Mouse (Mus musculus) midbrain, embryonic 11.5 days (tissue): Measurements from ENCODE around the gene Msi2. TPM values are rescaled to one million over a fixed set of nuclear protein-coding genes. Genes with fewer than 3 reads are reported as not detected.

Experiments
- ATAC-seq: fragments of 200-750 bp; cut with Nextera tagmentation; 2 replicates; pipeline ENCODE4 v1.8.0; 2017; ENCODE audit warnings: moderate TSS enrichment, moderate library complexity; ENCODE audit not compliant: low FRiP score
- DNase-seq: peaks from one replicate; pipeline ENCODE4 v3.0.0; 2015; ENCODE audit warnings: low spot score; ENCODE audit errors: missing footprints
- H3K27ac ChIP-seq: fragments of 300-500 bp; sonication (generic); 2 replicates; pipeline ENCODE4 v1.5.1; 2014; ENCODE audit warnings: low read depth, low read length
- H3K27me3 ChIP-seq: fragments of 300-500 bp; sonication (generic); 2 replicates; pipeline ENCODE4 v1.6.1; 2014; ENCODE audit warnings: mild to moderate bottlenecking, low read length, moderate library complexity, mixed read lengths; ENCODE audit not compliant: control insufficient read depth, insufficient read depth
- H3K36me3 ChIP-seq: fragments of 300-500 bp; sonication (generic); 2 replicates; pipeline ENCODE4 v1.6.1; 2014; ENCODE audit warnings: mild to moderate bottlenecking, low read length, moderate library complexity, mixed read lengths; ENCODE audit not compliant: control insufficient read depth, insufficient read depth
- H3K4me1 ChIP-seq: fragments of 300-500 bp; sonication (generic); 2 replicates; pipeline ENCODE4 v1.6.1; 2014; ENCODE audit warnings: low read length; ENCODE audit not compliant: control insufficient read depth, insufficient read depth
- H3K4me2 ChIP-seq: fragments of 300-500 bp; sonication (generic); 2 replicates; pipeline ENCODE4 v1.6.1; 2014; ENCODE audit warnings: mild to moderate bottlenecking, moderate library complexity
- H3K4me3 ChIP-seq: fragments of 300-500 bp; sonication (generic); 2 replicates; pipeline ENCODE4 v1.5.1; 2014; ENCODE audit warnings: low read depth, low read length
- H3K9ac ChIP-seq: fragments of 300-500 bp; sonication (generic); 2 replicates; pipeline ENCODE4 v1.6.1; 2014; ENCODE audit warnings: low read length
- H3K9me3 ChIP-seq: fragments of 300-500 bp; sonication (generic); 2 replicates; pipeline ENCODE4 v1.6.1; 2016; ENCODE audit warnings: low read length; ENCODE audit not compliant: control insufficient read depth
- WGBS: fragments of 180-500 bp; shearing (Covaris S2); extraction: QIAGEN DNeasy Blood & Tissue Kit; methylation state at CpG from one replicate; pipeline ENCODE4 v1.1.7; 2014; 5-methylcytosine and 5-hydroxymethylcytosine counted together
- polyA plus RNA-seq: library from polyadenylated mRNA; unstranded; fragments of >200 nt; fragmentation: Nextera tagmentation; extraction: Ambion mirVana; gene quantifications from 2 replicates; pipeline ENCODE4 v1.2.1, GENCODE M21; 2014

The Msi2 gene
- polyA plus RNA-seq, 1 experiment from 2014 or later = 27.0 TPM

DNA sequence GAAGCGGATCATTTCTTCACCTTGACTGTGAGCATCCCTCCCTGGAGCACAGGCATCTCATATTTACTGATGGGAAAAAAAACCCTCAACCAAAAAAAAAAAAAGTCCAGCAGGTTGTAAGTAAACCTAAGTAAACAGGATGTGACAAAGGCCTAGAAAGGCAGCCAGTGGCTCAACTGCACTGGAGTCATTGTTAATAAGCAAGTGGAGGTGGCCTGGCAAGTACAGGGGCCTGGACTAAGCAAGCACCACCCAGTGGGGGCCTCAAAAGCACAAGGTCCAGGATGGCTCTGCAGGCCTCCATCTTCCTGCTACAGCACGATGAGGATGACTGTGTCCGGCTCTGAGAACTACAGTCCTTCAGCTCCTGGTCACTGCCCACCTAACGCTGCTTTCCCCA, 89.1 kb downstream of the Msi2 start:
- H3K4me3 ChIP-seq = no peak overlapping the region
- 55% methylated on average over 4 of the region's 4 CpGs for WGBS
- DNase-seq (no peak), ATAC-seq (0 out of 2 replicates have a peak, but pooled peaks have one; percentile 11)
- H3K9ac ChIP-seq = peak overlapping the region; percentile 47
- no peaks in the 10 kb centered on the region for H3K36me3 ChIP-seq
- peak overlapping the region; percentile 89 for H3K27ac ChIP-seq
- peaks cover 42% of the 10 kb centered on the region for H3K4me1 ChIP-seq
- H3K4me2 ChIP-seq = 0 out of 2 replicates have a peak overlapping the region, but pooled peaks have one; percentile 20
- no peaks in the 10 kb centered on the region for H3K9me3 ChIP-seq
- H3K27me3 ChIP-seq = no peaks in the 10 kb centered on the region

DNA sequence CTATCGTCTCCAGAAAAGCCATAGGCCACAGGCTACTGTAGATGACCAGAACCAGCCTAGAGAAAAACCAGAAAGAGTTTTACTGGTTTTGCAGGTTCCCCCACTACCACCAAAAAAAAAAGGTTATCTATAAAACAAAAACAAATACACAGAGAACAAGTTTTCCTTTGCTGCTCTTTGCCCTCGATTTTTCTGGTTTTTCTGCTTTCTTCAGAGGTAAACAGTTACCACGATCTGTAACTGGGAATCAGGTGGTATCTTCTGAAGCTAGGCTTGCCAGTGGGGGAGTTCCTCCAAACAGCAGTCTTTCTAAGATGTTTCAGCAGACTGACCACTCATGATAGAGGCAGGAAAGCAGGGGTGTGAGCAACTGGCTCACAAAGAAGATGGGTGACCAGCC, 89.6 kb downstream of the Msi2 start:
- ATAC-seq (no peak), DNase-seq (no peak)
- 80% methylated on average over 3 of the region's 3 CpGs for WGBS
- no peaks in the 10 kb centered on the region for H3K36me3 ChIP-seq
- no peak overlapping the region for H3K4me2 ChIP-seq
- H3K4me3 ChIP-seq = no peak overlapping the region
- no peaks in the 10 kb centered on the region for H3K27me3 ChIP-seq
- peak overlapping the region; percentile 89 for H3K27ac ChIP-seq
- no peaks in the 10 kb centered on the region for H3K9me3 ChIP-seq
- H3K4me1 ChIP-seq = peaks cover 46% of the 10 kb centered on the region
- H3K9ac ChIP-seq = no peak overlapping the region

GRCm38 (mm10) chr11:88627327-88627726, 91.0 kb downstream of the Msi2 start:
- no peaks in the 10 kb centered on the region for H3K9me3 ChIP-seq
- no peak overlapping the region for H3K27ac ChIP-seq
- no peak for DNase-seq
- H3K27me3 ChIP-seq = no peaks in the 10 kb centered on the region
- no peak overlapping the region for H3K4me3 ChIP-seq
- H3K36me3 ChIP-seq = 0 out of 2 replicates have a peak, but pooled peaks cover under 1% of the 10 kb centered on the region
- peaks cover 56% of the 10 kb centered on the region for H3K4me1 ChIP-seq
- no peak overlapping the region for H3K9ac ChIP-seq
- no peak for ATAC-seq
- H3K4me2 ChIP-seq = no peak overlapping the region
- WGBS = 78% methylated on average over 7 of the region's 7 CpGs

DNA sequence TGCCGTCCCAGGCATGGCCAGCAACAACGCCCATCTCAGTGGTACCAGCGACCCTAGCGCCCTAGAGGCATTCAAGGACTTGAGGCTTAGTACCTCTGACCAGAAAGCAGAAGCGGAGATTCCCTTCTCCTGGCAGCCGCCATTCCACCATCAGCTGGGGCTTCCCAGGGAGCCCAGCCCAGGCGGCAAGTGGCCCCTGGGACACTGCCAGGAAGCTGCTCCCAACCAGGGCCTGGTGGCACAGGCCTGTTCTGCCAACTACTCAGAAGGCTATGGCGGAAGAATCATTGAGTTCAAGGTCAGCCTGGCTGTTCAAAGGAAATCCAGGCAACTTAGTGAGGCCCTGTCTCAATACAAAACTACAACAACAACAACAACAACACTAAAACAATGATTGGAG, 91.7 kb downstream of the Msi2 start:
- no peak overlapping the region for H3K4me3 ChIP-seq
- 64% methylated on average over 8 of the region's 8 CpGs for WGBS
- no peak for ATAC-seq

DNA sequence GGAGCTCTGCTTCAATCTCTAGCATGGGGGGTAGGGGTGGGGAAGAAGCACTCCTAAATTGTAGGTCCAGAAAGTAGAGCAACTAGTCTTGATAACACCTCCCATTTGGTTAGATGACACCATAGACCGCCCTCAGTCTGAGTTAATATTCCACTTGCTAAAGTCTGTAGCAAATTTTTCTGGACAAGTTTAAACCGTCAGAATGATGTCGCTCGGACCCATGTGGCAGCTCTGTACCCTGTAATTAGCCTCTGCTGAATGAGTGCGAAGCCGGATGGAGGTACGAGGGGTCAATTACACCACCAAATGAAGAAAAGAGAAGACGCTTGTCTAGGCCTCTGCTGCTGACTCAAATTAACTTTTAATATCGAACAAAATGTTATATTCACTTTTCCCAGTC, 92.3 kb downstream of the Msi2 start:
- WGBS = 88% methylated on average over 9 of the region's 9 CpGs
- peaks cover 66% of the 10 kb centered on the region for H3K4me1 ChIP-seq
- DNase-seq = no peak

More for the DNA sequence above, 91.7 kb downstream of the Msi2 start:
- Histone ChIP-seq H3K27me3 (no peaks in the 10 kb centered on the region), H3K36me3 (0 out of 2 replicates have a peak, but pooled peaks cover 2% of the 10 kb centered on the region), H3K27ac (no peak overlapping the region; the same call in 1 of the 2 replicates), H3K9me3 (no peaks in the 10 kb centered on the region), H3K4me2 (no peak overlapping the region), H3K9ac (no peak overlapping the region), H3K4me1 (peaks cover 61% of the 10 kb centered on the region)
- no peak for DNase-seq

DNA sequence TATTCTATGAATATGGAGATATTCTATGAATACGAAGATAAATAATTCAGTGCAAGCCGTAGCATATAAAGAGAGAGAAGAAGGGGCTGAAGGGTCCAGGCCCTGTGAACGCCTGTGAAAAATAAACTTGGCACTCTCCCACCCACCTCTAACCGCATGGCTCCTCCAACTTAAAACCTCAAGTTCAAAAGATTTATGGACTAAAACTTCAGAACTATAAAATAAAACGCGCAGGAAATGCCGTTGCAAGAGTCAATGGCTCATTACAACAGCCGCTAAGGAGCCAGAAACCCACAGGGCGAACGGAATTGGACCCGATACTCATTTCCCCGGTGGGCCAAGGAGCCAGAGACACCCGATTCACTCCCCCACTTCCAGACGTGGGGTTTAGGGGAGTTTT, 93.2 kb downstream of the Msi2 start:
- DNase-seq = no peak
- Histone ChIP-seq H3K36me3 (0 out of 2 replicates have a peak, but pooled peaks cover 2% of the 10 kb centered on the region), H3K27ac (no peak overlapping the region), H3K9me3 (no peaks in the 10 kb centered on the region), H3K9ac (no peak overlapping the region), H3K4me2 (no peak overlapping the region), H3K4me3 (no peak overlapping the region), H3K27me3 (no peaks in the 10 kb centered on the region), H3K4me1 (peaks cover 68% of the 10 kb centered on the region)
- WGBS = 92% methylated on average over 14 of the region's 14 CpGs
- no peak for ATAC-seq

More for the DNA sequence above, 92.3 kb downstream of the Msi2 start:
- Histone ChIP-seq H3K9ac (no peak overlapping the region), H3K27me3 (no peaks in the 10 kb centered on the region), H3K36me3 (0 out of 2 replicates have a peak, but pooled peaks cover 2% of the 10 kb centered on the region), H3K27ac (no peak overlapping the region; the same call in 1 of the 2 replicates), H3K4me2 (no peak overlapping the region), H3K4me3 (no peak overlapping the region), H3K9me3 (no peaks in the 10 kb centered on the region)
- no peak for ATAC-seq

DNA sequence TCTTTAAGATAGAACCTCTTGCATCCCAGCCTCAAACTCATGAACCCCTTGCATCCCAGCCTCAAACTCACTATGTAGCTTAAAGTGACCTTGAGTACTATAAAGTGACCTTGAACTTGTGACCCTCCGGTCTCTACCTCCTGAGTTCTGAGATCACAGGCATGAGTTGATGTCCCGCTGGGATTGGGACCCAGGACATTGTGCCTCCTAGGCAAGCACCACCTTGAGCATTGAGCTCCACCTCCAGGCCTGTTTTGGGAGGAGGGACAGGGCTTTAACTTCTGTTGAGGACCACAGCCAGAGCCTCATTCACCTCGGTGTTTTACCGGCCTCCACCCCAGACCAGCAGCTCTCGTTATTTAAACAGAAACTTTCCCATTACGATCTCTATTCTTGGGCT, 93.7 kb downstream of the Msi2 start:
- H3K36me3 ChIP-seq = 0 out of 2 replicates have a peak, but pooled peaks cover 2% of the 10 kb centered on the region
- no peak overlapping the region for H3K4me2 ChIP-seq
- H3K9ac ChIP-seq = no peak overlapping the region
- no peaks in the 10 kb centered on the region for H3K9me3 ChIP-seq
- WGBS = 80% methylated on average over 6 of the region's 6 CpGs
- no peaks in the 10 kb centered on the region for H3K27me3 ChIP-seq
- DNase-seq (no peak), ATAC-seq (no peak)
- H3K4me1 ChIP-seq = peaks cover 70% of the 10 kb centered on the region
- no peak overlapping the region for H3K27ac ChIP-seq
- no peak overlapping the region for H3K4me3 ChIP-seq

- Histone ChIP-seq H3K4me3 (no peak overlapping the region), H3K27ac (no peak overlapping the region)
- WGBS = 74% methylated on average over 6 of the region's 6 CpGs
These were observed 94.6 kb downstream of the Msi2 start for GRCm38 (mm10) chr11:88623671-88624070.

GRCm38 (mm10) chr11:88622496-88622895, 95.8 kb downstream of the Msi2 start:
- no peak overlapping the region; the same call in 1 of the 2 replicates for H3K27ac ChIP-seq
- no peak overlapping the region for H3K4me2 ChIP-seq
- no peaks in the 10 kb centered on the region for H3K27me3 ChIP-seq
- no peaks in the 10 kb centered on the region for H3K9me3 ChIP-seq
- no peak for DNase-seq
- H3K36me3 ChIP-seq = 0 out of 2 replicates have a peak, but pooled peaks cover 2% of the 10 kb centered on the region
- H3K9ac ChIP-seq = no peak overlapping the region; the same call in 1 of the 2 replicates
- ATAC-seq = no peak
- no peak overlapping the region for H3K4me3 ChIP-seq
- WGBS = 69% methylated on average over 6 of the region's 6 CpGs
- peaks cover 63% of the 10 kb centered on the region for H3K4me1 ChIP-seq

More at GRCm38 (mm10) chr11:88623671-88624070, 94.6 kb downstream of the Msi2 start:
- H3K9ac ChIP-seq = no peak overlapping the region
- no peaks in the 10 kb centered on the region for H3K9me3 ChIP-seq
- H3K4me1 ChIP-seq = peaks cover 71% of the 10 kb centered on the region
- ATAC-seq (no peak), DNase-seq (no peak)
- H3K4me2 ChIP-seq = no peak overlapping the region
- no peaks in the 10 kb centered on the region for H3K27me3 ChIP-seq
- 0 out of 2 replicates have a peak, but pooled peaks cover 2% of the 10 kb centered on the region for H3K36me3 ChIP-seq
